Mouse (Mus musculus) myocyte (in vitro differentiated cells): ENCODE data around the gene C77080. TPM values are rescaled to one million over a fixed set of nuclear protein-coding genes. Genes with fewer than 3 reads are reported as not detected.
"Not testable (repeated sequence)": the region's sequence is repeated elsewhere in the genome, so short reads cannot be mapped to it uniquely, and the experiment has no call there.

Experiments
- H3K27me3 ChIP-seq: one replicate; pipeline ENCODE4 v1.6.1; 2011; ENCODE audit not compliant: control insufficient read depth, insufficient read depth, insufficient read length
- H3K36me3 ChIP-seq: one replicate; pipeline ENCODE4 v1.6.1; 2011; ENCODE audit not compliant: control insufficient read depth, insufficient read depth
- H3K4me2 ChIP-seq: one replicate; pipeline ENCODE4 v1.6.1; 2011; ENCODE audit warnings: low read depth, control low read depth
- H3K4me3 ChIP-seq: one replicate; pipeline ENCODE4 v1.5.1; 2011; ENCODE audit warnings: mild to moderate bottlenecking, control low read depth, moderate library complexity
- H3K79me2 ChIP-seq: one replicate; pipeline ENCODE4 v1.6.1; 2011; ENCODE audit not compliant: control insufficient read depth, insufficient read depth
- H3ac ChIP-seq: one replicate; pipeline ENCODE4 v1.6.1; 2011; ENCODE audit not compliant: control insufficient read depth, insufficient read length
- CEBPB ChIP-seq: IDR thresholded peaks from 2 replicates; pipeline ENCODE4 v1.6.1; 2011; ENCODE audit warnings: mild to moderate bottlenecking, moderate library complexity; ENCODE audit not compliant: poor library complexity, insufficient read depth, severe bottlenecking
- E2F4 ChIP-seq: IDR thresholded peaks from one replicate; pipeline ENCODE4 v1.6.1; 2011; ENCODE audit warnings: mild to moderate bottlenecking, control low read depth, moderate library complexity; ENCODE audit not compliant: insufficient read depth
- MAX ChIP-seq: IDR thresholded peaks from one replicate; pipeline ENCODE4 v1.6.1; 2011; ENCODE audit warnings: low read depth, mild to moderate bottlenecking, control low read depth
- MYOD1 ChIP-seq, 3 experiments: IDR thresholded peaks; one replicate each; pipeline ENCODE4 v1.6.1; 2011; ENCODE audit warnings: control low read depth in 2 of 3, low read depth in 2 of 3, mild to moderate bottlenecking in 2 of 3, moderate library complexity in 1 of 3; ENCODE audit not compliant: insufficient read length in 2 of 3, control insufficient read depth in 1 of 3
- MYOG ChIP-seq, 3 experiments: IDR thresholded peaks; one replicate each; pipeline ENCODE4 v1.6.1; 2011; ENCODE audit warnings: control low read depth in 2 of 3, low read depth in 2 of 3, mild to moderate bottlenecking in 2 of 3; ENCODE audit not compliant: insufficient read length in 2 of 3, control insufficient read depth in 1 of 3, insufficient read depth in 1 of 3
- POLR2A ChIP-seq: IDR thresholded peaks from one replicate; pipeline ENCODE4 v1.6.1; 2011; ENCODE audit warnings: low read depth, mild to moderate bottlenecking, control low read depth, moderate library complexity; ENCODE audit not compliant: insufficient read length
- POLR2AphosphoS2 ChIP-seq: IDR thresholded peaks from one replicate; pipeline ENCODE4 v1.6.1; 2011; ENCODE audit warnings: low read depth, control low read depth; ENCODE audit not compliant: insufficient read length
- REST ChIP-seq: IDR thresholded peaks from one replicate; pipeline ENCODE4 v1.6.1; 2011; ENCODE audit warnings: mild to moderate bottlenecking, control low read depth, moderate library complexity; ENCODE audit not compliant: insufficient read depth, insufficient read length
- SRF ChIP-seq: IDR thresholded peaks from one replicate; pipeline ENCODE4 v1.6.1; 2011; ENCODE audit warnings: low read depth; ENCODE audit not compliant: control insufficient read depth, insufficient read length
- TCF12 ChIP-seq: IDR thresholded peaks from one replicate; pipeline ENCODE4 v1.6.1; 2011; ENCODE audit warnings: mild to moderate bottlenecking, control low read depth; ENCODE audit not compliant: poor library complexity, insufficient read depth, severe bottlenecking
- TCF3 ChIP-seq: IDR thresholded peaks from one replicate; pipeline ENCODE4 v1.6.1; 2011; ENCODE audit warnings: low read depth, control low read depth; ENCODE audit not compliant: insufficient read length
- USF1 ChIP-seq: IDR thresholded peaks from one replicate; pipeline ENCODE4 v1.6.1; 2011; ENCODE audit warnings: low read depth, mild to moderate bottlenecking, control low read depth, moderate library complexity
- polyA plus RNA-seq: library from polyadenylated mRNA; unstranded; fragments of >200 nt; fragmentation: generic; extraction: Trizol; gene quantifications from one replicate; pipeline ENCODE4 v1.2.1, GENCODE M21; 2012; ENCODE audit warnings: missing spikeins

The C77080 gene
- polyA plus RNA-seq, 1 experiment, result 25.4 TPM

- Histone ChIP-seq H3ac (no peak overlapping the region), H3K79me2 (no peaks in the 10 kb centered on the region), H3K4me3 (no peak overlapping the region), H3K4me2 (no peak overlapping the region), H3K36me3 (peaks cover 48% of the 10 kb centered on the region), H3K27me3 (no peaks in the 10 kb centered on the region)
- TF ChIP-seq MYOD1 (IDR thresholded peaks at IDR 0.05; ENCODE audit: control insufficient read depth in 1 of 3, insufficient read length in 2 of 3, low read depth in 2 of 3), result no peak
- TF ChIP-seq POLR2A, result peak; percentile 1
- TF ChIP-seq POLR2AphosphoS2, result peak; percentile 71
Measured at GRCm38 (mm10) chr4:129220376-129221089, 40.7 kb downstream of the C77080 start.

- Histone ChIP-seq H3K4me2 (no peak overlapping the region), H3K4me3 (no peak overlapping the region), H3K27me3 (no peaks in the 10 kb centered on the region), H3K79me2 (no peaks in the 10 kb centered on the region), H3K36me3 (peaks cover 56% of the 10 kb centered on the region), H3ac (no peak overlapping the region)
- no peak for TF ChIP-seq MYOD1 (IDR thresholded peaks at IDR 0.05; ENCODE audit: control insufficient read depth in 1 of 3, insufficient read length in 2 of 3, low read depth in 2 of 3)
- peak; percentile 99 for TF ChIP-seq POLR2AphosphoS2
- TF ChIP-seq SRF, result no peak
- TF ChIP-seq USF1, result no peak
- TF ChIP-seq REST, result no peak
- TF ChIP-seq POLR2A, result peak; percentile 71
- TF ChIP-seq TCF12, result no peak
Measured at GRCm38 (mm10) chr4:129219198-129219597, 42.0 kb downstream of the C77080 start.

- TF ChIP-seq MAX (no peak), CEBPB (no peak), MYOD1 (IDR thresholded peaks at IDR 0.05; ENCODE audit: control insufficient read depth in 1 of 3, insufficient read length in 2 of 3, low read depth in 2 of 3) (no peak), POLR2A (peak; percentile 33), POLR2AphosphoS2 (peak; percentile 72), USF1 (no peak), E2F4 (no peak), TCF12 (no peak), REST (no peak), MYOG (IDR thresholded peaks at IDR 0.05; ENCODE audit: control insufficient read depth in 1 of 3, insufficient read depth in 1 of 3, insufficient read length in 2 of 3, low read depth in 2 of 3) (no peak), TCF3 (no peak), SRF (no peak)
- Histone ChIP-seq H3K4me3 (no peak overlapping the region), H3K27me3 (no peaks in the 10 kb centered on the region), H3K36me3 (peaks cover 61% of the 10 kb centered on the region), H3K4me2 (no peak overlapping the region), H3K79me2 (no peaks in the 10 kb centered on the region), H3ac (no peak overlapping the region)
Measured at GRCm38 (mm10) chr4:129218569-129219175, 42.5 kb downstream of the C77080 start.

- H3K36me3 ChIP-seq, result peaks cover 80% of the 10 kb centered on the region
- not testable (repeated sequence) for H3K27me3 ChIP-seq, H3K79me2 ChIP-seq, H3K4me3 ChIP-seq, H3K4me2 ChIP-seq, H3ac ChIP-seq
Measured at GRCm38 (mm10) chr4:129212486-129212885, 48.7 kb downstream of the C77080 start.

DNA sequence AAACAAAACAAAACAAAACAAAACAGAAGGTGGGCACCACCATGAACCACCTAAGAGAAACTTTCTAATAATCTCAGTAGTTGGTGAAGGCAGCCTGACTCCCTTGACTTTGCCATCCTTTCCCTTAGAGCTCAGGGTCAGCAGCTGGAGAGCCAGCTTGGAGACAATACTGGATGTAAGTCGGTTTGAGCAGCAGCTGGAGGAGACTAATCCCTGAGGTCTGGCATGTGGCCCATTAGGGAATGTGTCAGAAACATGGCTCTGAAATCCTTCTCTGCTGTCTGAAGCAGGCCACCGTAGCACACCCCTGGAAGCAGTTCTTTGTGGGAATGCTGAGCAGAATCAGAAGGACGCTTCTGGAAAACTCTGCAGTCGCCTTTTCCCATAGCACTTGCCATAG lies 49.7 kb downstream of the C77080 start:
- Histone ChIP-seq H3K4me2 (no peak overlapping the region), H3K79me2 (no peaks in the 10 kb centered on the region), H3K4me3 (no peak overlapping the region), H3K27me3 (no peaks in the 10 kb centered on the region), H3ac (no peak overlapping the region), H3K36me3 (peaks cover 82% of the 10 kb centered on the region)
- TF ChIP-seq MAX (no peak), TCF3 (no peak), POLR2AphosphoS2 (peak; percentile 50), USF1 (no peak), MYOD1 (IDR thresholded peaks at IDR 0.05; ENCODE audit: control insufficient read depth in 1 of 3, insufficient read length in 2 of 3, low read depth in 2 of 3) (peak in 2 of 3 experiments; percentile 37 to 58), SRF (no peak), REST (no peak)

DNA sequence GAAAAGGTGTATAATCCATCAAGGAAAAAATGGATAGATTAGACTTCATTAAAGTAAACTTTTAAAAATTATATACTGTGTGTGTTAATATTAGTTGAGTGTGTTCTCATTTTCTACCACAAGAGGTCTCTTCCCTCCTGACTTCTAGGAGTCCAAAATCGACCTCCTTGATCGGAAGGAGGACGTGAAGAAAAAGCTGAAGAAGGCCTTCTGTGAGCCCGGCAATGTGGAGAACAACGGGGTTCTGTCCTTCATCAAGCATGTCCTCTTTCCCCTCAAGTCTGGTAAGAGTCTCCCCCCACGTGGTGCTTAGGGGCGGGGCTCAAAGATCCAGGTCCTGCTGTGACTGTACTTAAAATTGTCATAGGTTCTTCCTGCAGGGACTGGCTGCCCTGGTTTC lies 51.7 kb downstream of the C77080 start:
- H3K4me2 ChIP-seq, result no peak overlapping the region
- no peak overlapping the region for H3ac ChIP-seq
- no peaks in the 10 kb centered on the region for H3K79me2 ChIP-seq
- peaks cover 80% of the 10 kb centered on the region for H3K36me3 ChIP-seq
- TF ChIP-seq MAX (no peak), USF1 (peak; percentile 3), E2F4 (no peak)
- no peaks in the 10 kb centered on the region for H3K27me3 ChIP-seq
- no peak overlapping the region for H3K4me3 ChIP-seq
